Mouse (Mus musculus) ovary, postnatal 10 days (tissue): ENCODE data around the gene Reep1.

Source experiments
- DNase-seq: peaks from one replicate; pipeline ENCODE4 v3.0.0; 2022; ENCODE audit warnings: low spot score

The Reep1 gene

DNA sequence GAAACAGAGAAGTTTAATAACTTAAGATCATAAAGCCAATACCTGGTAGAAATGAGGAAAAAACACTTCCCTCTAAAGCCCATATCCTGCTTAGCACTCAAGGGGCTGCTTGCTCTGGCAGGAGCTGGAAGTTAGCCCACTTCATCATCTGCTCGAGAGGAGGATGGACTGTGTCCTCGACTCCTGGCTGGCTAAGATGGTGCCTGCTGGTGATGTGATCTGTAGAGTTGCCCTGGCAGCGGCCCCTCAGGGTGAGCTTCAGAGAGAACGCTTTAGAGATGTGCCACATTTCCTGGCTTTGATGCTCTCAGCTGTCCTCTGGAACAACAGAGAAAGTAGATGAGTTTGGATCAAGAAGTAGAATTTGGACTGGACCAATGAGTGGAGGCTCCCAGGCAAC, 31.2 kb downstream of the Reep1 start:
- DNase-seq: no peak

DNA sequence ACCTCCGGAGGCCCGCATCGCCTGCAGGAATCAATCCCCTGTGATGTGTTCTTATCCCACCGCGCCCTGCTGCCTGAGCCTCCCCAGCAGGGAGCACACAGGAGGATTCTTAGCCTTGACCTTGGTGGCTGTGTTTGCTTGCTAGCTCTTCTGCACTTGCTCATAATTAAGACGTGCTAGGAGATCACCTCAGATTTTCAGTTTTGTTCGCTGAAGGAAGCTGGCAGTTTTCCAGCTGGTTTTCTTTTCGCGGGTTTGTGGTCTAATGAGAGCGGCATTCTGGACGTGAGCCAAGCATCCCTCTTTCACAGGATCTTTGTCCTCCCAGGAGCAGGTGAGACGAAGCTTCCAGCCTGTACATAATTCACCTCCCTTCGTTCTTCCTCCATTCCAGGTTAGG, 33.6 kb downstream of the Reep1 start:
- no peak for DNase-seq

DNA sequence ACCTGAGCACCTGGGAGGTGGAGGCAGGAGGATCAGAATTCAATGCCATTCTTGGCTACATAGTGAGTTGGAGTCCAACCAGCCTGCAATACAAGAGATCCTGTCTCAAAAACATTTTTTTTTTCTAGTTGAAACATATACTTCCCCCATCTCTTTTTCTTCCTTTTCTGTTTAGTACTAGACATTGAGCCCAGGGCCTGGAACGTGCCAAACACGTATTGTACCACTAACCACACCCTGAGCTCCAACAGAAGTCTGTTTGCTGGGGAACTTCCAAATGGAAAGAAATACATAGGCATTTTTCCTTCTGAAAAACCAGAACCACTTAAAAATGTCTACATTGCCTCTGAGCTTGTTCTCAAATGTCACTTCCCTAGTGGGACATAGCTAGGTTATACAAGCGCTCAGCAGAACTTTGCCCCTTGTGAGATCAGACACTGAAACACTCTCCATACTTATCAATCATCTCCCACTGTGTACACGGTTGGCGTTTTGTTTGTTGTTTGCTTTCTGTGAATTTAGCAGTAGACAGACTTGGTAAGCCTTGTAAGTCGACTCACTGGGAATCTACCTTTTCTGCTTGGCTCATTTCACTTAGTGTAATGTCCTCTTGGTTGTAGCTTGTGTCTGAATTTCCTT, 34.8 kb downstream of the Reep1 start:
- no peak for DNase-seq

DNA sequence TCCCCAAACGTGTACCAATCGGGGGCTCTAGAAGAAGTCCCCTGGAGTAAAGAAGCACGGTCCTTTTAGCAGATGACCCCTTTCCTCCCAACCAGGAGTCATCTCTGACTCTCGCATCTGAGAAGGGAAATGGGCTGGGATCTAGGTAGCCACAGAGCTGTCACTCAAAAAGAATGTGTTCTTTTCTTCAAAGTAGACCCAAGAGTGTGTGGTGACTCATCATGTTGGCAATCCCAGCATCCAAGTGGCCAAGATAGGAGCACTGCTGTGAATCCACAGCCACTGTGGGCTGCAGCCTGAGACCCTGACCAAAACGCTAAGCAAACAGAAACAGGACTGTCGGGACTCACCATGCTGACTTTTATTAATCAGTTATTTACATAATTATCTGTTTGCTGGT, 37.6 kb downstream of the Reep1 start:
- no peak for DNase-seq

DNA sequence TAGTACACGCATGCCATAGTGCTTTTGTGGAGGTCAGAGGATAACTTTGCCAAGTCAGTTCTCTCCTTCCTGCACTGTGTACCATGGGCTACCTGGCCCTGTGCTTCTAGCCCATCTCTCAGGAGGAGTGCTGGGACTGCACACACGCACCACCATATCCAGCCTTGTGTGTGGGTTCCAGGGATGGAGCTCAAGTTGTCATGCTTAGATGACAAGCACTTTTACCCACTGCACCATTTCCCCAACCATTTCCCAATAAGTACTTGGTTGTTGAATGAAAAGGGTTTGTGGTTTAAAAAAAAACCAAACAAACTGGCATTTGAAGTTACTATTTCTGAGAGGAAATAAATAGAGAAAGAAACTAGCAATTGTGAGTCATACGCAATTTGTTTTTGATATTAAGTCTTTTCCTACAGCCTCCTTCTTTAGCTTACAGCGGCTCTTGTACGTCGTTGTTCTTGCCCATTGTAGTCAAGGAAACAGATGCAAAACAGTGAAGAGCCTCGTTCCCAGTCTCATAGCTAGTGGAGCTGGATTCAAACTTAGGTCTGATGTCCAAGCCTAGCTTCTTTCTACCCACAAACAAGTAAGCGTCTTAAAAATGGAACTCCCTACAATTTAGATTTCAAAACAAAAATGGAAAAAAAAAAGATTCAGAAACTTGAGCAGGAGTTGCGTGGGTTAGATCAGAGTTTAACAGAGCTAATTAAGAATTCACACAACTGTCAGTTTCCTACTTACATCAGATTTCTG, 38.3 kb downstream of the Reep1 start:
- DNase-seq: no peak

DNA sequence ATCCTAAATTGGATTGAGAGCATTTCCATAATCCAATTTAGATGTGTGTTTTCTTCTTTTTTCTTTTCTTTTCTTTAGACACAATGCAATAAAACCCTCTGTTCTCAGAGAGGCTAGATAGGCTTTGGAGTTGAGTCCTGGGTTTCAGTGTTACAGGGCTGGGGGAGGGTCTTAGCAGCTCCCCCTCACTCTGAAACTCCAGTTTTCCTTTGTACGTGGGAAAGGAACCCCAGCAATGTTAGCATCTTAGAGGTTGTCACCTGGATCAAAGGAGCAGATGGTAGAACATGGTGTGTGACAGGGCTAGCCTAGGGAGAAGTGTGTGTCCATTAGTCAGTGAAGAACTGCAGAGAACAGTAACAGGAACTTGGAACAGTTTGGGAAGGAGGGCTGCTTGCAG, 38.9 kb downstream of the Reep1 start:
- DNase-seq: no peak

DNA sequence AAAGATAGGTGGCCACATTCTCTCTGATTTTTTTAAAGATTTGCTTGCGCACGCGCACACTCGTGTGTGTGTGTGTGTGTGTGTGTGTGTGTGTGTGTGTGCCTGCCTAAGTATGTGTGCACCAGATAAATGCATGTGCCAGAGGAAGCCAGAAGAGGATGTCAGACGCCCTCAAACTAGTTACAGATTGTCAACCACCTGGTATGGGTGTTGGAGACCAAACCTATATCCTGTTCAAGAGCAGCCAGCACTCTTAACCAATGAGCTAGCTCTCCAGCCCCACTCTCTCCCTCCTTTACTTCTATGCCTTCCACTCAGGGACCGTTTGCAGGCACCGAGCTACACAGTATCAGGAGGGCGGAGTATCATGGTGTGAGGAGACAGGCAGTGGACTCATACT, 39.5 kb downstream of the Reep1 start:
- DNase-seq: no peak

DNA sequence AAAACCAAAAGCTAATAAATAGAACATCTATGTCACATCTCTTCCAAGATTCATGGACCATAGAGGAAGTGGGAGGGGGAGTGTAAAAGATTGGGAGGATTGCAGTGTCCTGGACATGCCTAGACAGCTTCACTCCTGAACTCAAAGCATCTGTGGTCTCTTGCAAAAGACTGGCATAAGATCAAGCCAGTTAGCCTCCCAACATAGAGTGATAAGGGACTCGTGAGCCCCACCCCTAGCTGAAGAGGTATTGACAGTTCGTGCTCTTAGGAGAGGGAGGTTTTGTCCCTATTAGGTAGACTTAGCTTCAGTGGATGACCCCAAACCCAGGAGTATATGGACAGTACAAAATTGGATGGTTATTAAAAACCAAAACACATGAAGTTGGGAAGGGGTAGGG, 44.2 kb downstream of the Reep1 start:
- DNase-seq: no peak

DNA sequence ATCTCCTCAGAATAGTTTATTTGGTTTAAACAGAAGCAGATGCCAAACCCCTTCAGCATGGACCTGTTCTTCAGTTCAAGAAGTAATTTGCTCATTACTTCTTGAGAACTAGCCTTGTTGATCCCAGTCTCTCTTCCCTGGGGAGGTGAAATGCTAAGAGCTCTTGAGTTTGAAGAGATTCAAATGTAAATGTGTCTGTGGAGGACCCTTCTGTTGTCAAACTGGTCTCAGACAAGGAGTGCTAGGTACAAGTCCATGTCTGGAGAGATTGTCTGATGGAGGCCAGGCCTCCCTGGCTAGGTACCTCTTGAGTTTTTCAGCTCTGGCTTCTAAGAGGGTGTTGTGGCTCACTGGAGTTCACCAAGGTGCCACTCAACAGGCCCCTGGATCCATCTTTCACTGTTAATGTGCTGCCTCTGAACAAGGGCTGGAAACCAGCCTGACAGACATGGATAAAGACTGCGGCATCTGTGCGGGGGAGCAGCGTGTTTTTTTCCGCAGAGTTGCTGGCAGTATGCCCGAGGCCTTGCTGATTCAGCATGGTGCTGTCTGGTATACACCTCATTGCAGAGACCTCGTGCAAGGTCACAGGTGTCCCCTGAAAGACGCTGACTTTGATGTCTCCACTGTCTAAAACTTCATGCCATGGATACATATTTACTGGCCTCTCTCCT, 45.6 kb downstream of the Reep1 start:
- peak; percentile 7 for DNase-seq

DNA sequence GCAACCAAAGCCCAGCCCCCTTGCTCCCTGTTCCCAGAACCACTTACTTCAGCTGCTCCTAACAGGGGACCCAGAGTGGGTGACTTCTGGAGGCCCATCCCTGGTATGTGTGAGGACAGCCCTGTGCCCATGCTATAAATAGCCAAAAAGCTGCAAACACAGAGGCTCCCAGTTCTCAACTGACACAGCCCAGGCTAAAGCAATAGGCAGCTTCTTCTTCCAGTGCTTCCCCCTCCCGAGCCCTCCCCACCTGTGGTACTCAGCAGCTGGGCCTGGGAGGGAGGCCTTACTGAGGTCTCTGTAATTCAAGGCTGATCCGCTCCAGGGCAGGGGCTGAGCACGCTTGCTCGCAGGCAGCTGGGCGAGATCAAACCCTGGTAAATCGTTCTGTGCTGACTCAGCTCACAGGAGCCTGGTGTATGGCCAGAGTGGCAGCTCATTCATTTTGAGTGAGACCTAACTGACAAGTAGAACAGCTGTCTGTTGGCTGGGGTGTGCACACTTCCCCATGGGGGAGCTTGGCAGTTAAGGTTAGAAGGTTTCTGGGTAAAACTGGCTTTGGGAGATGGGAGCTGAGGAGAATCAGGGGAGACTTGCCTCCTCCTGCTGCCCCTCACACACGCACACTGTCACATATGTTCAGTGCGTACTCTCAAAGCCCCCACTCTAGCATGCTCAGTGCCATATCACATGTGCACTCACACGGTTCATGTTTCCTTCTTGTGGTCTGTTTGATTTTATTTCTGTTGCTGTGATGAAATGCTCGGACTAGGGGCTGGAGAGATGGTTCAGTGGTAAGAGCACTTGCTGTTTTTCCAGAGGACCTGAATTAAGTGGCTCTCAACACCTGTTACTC, 49.9 kb downstream of the Reep1 start:
- DNase-seq: no peak

DNA sequence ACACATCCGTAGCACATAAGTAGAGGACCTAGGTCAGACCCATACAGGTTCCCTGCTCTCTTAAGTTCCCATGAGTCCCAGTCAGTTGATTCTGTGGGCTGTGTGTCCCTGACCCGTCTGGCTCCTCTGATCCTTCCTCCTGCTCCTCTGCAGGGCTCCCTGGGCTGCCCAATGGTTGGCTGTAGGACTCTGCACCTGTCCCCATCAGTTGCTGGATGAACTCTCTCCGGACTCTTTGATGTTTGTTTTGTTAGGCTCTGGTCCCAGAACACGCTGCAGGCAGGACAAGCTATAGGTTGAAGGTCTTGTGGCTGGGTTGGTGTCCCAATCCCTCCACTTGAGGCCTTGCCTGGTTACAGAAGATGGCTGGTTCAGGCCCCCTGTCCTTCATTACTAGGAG, 51.4 kb downstream of the Reep1 start:
- DNase-seq: no peak

DNA sequence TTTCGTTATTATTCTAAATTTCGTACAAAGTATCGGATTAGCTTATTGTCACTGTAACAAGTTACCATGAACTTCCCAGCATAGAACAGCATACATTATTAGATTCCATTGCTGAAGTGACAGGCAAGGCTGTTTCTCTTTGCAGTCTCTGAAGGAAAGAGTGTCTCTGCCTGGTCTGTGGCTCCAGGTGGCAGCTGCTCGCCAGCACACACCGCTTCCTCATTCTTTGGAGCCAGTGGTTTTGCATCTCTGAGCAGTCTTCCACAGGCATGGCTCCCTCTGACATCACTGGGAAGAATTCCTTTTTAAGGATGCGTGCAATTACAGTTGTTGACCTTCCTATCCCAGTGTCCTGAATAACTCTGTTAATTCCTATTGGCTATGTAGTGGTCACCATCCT, 52.7 kb downstream of the Reep1 start:
- DNase-seq: no peak

DNA sequence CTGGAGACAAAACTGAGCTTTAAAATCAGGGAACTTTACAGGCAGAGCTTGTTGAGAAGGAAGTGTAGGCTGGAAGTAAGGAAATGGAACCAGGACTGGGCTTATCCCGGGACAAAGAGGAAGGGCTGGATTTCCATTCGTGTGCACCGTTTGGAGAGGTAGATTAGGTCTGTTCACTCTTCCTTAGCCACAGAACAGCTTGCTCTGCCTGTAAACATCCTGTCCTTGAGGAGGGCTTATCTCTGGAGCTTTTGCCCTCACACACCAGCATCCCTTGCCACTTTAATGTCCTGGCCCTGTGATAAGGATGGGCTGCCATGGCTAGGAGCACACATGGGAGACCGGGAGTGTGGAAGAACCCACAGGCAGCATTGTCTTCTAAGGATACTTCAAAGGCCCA, 60.4 kb downstream of the Reep1 start:
- no peak for DNase-seq

DNA sequence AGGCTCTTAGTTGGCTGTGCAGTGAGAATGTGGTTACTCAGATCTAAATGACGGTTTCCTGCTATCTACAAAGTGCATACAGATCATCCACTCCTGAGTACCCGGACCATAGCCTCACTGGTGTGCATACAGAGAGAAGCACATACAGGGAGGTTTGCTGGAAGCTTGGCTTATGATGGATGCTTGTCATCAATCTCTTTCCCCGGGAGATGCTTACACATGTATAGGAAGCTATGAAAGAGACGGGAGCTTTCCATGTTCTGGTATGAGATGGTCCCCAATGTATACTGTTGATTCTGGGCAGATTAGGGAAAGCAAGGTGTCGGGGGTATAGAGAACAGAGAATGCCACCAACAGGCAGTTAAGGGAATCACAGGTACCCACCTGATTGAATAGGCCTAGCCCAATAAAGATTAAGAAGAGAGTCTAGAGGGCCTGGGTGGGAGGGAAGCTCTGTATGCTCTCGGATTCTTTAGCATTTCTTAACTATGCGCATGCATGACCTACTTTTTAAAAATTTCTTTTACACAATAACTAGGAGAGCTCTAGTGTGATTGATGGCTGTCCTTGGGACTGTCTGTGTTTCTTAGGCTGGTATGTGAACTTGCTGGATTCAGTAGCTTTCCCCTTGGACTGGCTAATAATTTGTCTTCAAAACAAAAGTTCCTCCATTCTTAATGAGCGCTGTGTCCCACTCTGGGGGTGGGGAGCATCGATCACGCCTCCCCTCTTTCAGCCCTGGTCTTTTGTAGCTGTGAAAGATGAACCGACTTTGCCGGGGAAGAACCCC, 62.7 kb downstream of the Reep1 start:
- no peak for DNase-seq

DNA sequence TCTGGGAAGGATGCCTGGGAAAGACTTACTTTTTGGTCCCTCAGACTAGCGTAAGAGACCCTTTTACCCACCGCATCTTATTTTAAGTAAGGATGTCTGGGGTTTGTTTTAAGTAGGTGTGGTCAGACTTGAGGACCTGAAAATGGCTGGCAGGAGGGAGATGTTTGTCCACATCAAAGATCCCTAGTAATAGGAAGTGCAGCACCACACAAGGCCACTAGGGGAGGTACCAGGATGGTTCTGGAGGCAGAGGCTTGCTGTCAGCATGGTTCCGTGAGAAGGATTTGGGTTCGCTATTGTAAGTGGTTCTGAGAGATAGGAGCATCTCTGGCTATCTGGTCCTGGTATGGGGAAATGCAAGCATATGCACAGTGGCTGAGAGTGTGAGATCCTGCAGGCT, 63.5 kb downstream of the Reep1 start:
- no peak for DNase-seq

DNA sequence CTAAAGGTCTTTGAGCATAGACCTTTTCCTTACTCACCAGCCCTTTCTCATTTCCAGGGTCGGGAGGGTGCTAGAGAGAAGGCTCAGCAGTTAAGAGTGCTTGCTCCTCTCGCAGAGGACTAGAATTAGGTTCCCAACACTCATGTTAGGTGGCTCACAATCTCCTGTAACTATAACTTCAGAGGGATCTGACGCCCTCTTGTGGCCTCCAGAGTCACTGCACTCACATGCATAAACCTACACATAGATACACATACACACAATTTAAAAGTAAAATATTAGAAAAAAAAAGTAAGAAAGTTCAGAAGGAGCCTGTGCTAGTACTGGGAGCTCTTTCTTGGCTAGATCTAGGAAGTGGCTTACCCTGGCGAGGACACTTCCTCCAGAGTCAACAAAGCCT, 63.9 kb downstream of the Reep1 start:
- no peak for DNase-seq

DNA sequence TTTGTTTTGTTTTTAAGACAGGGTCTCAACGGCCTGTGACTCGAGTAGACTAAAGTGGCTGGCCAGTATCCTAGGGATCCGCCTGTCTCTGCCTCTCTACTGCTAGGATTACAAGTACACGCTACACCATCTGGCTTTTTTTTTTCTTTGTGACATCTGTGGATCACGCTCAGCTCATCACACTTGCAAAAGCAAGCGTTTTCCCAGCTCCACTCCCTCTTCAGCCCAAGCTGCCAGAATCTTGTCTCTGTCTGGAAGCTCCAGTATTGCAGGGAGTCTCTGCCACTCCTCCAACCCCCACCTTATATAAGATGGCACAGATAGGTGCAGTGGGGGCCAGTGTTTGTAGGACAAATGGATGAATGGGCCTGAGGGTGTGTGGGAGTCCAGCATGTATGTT, 64.8 kb downstream of the Reep1 start:
- no peak for DNase-seq

DNA sequence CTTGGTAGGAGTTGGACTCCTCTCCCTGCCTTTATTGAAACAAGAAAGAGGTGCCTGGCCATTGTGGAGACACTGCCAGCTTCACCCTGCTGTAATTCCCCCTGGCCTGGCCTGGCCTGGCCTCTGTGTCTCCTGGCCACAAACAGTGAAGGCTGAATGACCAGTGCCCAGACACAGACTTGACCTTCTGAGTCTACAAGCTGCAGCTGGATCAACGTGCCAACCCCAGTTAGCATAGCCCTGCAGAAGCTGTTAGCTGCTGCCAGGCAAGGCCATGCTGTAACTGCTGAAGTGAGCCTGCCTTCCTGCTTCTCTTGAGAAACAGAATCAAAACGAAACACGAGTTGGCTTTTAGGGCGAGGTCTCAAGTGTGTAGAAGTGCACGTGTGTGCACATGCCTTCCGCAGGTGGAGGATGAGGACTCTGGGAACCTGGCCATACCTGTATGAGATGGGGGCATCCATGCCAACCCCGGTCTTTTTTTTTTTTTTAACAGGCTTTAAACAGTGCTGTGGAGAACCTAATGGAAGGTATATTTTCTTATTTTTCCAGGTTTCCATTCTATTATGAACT, 65.4 kb downstream of the Reep1 start:
- DNase-seq: no peak

DNA sequence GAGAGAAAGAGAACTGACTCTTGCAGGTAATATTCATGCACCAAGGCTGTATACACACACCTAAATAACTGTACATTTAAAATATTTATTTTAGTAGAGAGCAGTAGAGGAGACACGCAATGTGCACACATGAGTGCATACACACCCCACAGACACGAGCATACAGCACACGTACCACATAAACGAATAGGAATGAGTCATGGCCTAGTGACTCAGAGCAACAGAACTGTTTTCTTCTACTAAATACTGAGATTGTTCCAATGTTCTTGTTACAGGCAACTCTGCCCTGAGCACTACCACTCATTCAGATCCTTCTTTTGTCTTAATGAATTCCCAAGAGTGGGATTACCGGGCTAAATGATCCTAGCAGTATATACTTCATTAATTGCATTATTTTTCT, 70.7 kb downstream of the Reep1 start:
- no peak for DNase-seq

DNA sequence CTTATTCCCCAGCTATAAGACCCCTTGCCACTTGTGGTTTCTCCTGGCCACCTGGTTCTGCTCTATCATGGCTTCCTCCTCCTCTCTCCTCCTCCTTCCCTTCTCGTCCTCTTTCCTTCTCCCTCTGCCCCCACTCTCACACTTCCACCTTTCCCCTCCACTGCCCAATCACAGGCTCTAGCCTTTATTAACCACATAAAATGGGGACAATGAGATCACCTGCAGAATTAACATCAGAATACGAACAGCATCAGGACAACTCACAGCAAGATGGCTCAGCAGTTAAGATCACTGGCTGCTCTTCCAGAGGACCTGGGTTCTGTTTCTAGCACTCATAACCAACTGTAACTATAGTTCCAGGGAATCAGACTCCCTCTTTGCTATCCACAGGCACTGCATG, 72.5 kb downstream of the Reep1 start:
- DNase-seq: no peak

DNA sequence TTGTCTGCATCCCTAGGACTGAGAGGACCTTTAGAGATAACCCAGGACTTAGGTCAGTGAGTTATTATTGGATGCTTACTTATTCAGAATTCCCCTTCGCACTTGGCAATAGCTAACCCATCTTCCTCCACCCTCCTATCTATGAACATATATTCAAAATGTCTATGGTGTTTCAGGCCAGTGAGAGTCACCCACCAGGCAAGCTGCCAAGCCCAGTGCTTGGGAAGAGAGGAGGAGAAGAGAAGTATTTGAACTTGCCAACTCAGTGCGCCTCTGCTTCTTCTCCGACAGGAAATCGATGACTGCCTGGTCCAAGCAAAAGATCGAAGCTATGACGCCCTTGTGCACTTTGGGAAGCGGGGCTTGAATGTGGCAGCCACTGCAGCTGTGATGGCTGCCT, 73.1 kb downstream of the Reep1 start:
- no peak for DNase-seq
